Mouse (Mus musculus) kidney, postnatal 4 days (tissue): Measurements from ENCODE around the gene Sumo2.
A peak's percentile ranks its signal among the peaks of the same experiment; 100 is the strongest.
"Not testable (repeated sequence)": the region's sequence is repeated elsewhere in the genome, so short reads cannot be mapped to it uniquely, and the experiment has no call there.

Experiments
- DNase-seq, 2 experiments: peaks; one replicate each; pipeline ENCODE4 v3.0.0; 2021; ENCODE audit warnings: mixed read lengths in 2 of 2

Sumo2 gene

GRCm38 (mm10) chr11:115481553-115482259 is 54.4 kb downstream of the Sumo2 start:
- DNase-seq: no peak

- no peak for DNase-seq
These were observed 57.7 kb downstream of the Sumo2 start for GRCm38 (mm10) chr11:115478296-115478938.

DNA sequence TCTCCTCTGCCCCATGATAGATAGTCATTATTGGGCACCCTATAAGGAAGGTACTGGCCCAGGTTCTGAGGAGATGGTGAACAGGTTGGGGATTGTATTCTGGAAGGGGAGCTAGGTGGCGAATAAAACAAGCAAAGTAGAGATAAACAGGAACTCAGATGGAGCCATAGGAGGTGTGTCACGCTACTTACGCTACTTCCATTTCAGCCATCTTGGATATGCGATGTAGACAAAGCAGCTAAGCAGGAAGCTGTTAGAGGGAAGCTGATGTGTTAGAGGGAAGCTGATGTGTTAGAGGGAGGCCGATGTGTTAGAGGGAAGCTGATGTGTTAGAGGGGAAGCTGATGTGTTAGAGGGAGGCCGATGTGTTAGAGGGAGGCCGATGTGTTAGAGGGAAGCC is 58.7 kb downstream of the Sumo2 start:
- DNase-seq: not testable (repeated sequence)

DNA sequence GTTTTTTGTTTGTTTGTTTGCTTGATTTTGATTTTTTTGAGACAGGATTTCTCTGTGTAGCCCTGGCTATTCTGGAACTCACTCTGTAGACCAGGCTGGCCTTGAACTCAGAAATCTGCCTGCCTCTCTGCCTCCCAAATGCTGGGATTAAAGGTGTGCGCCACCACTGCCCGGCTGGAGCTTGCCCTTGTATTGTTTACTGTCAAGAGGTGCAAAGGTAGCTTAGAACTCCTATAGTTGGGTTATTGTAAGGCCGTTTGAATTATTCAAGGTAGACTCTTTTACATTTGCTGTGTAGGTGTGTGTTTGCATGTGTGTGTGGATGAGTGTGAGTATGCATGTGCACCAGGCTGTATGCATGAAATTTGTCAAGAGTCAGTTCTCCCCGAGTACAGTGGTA is 59.4 kb downstream of the Sumo2 start:
- not testable (repeated sequence) for DNase-seq

- no peak for DNase-seq
These were observed 60.3 kb downstream of the Sumo2 start for GRCm38 (mm10) chr11:115475758-115476237.

- peak; percentile 96 to 98 for DNase-seq
These were observed 60.9 kb downstream of the Sumo2 start, which contains the start of gene Armc7 for GRCm38 (mm10) chr11:115475025-115475757. Gene Armc7, plus strand, starts transcription at chr11:115475667.

- peak; percentile 96 to 97 for DNase-seq
These were observed 62.3 kb downstream of the Sumo2 start for GRCm38 (mm10) chr11:115473626-115474275.
